Mouse (Mus musculus): Measurements from ENCODE around the gene 0610010K14Rik. TPM values are rescaled to one million over a fixed set of nuclear protein-coding genes. Genes with fewer than 3 reads are reported as not detected.
A peak's percentile ranks its signal among the peaks of the same experiment; 100 is the strongest.

The 0610010K14Rik gene
- polyA plus RNA-seq, 1 experiment from 2014 or later: 180 TPM

DNA sequence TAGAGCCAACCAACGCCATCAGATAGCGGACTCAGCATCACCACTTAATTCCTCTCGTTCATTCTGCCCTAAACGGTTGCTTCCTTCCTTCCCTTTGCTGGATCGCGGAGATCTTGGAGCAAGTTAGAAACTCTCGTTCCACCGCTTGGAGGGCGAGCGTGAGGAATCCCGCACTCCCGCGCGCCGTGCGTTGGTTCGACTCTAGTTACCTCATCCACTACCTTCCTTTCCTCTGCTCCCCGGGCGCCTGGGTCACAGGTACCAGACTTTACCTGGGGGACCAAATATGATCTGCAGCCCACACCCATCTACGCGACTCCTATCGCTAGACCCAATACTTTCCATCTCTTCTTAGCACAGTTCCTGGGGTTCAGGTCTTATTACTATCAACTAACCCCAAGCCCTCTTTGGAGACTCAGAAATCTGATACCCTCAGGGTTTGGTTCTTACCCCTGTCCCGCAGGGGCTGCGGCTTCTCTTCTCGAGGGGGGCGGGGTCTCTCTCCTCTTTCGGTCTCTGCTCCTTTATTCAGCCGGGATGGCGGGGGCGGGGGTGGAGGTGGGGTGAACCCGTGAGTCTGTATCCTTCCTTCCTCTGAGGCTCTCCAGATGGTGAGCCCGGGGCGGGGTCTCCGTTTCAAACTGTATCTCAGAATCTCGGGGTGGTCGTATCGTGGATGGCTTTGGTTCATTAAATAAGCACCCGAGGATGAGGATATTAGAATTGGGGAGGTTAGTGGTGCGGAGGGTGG lies 8.3 kb downstream of the 0610010K14Rik start, which contains the start of gene Bcl6b:
Gene Bcl6b (minus strand): TSS at position 539 of the 751 bp plus-strand sequence.
- H3K4me2 ChIP-seq (ENCODE audit: low read length): peak within 1 kb of the TSS; percentile 53
- peaks cover 28% of the 10 kb centered on the region for H3K27me3 ChIP-seq (replicated peaks; ENCODE audit: control insufficient read depth, insufficient read depth, low read length)
- ATAC-seq: peak; percentile 2; the same call in 1 of the 2 replicates
- H3K9ac ChIP-seq (replicated peaks; ENCODE audit: low read depth, low read length): peak within 1 kb of the TSS; percentile 39
- 2% methylated on average over 39 of the region's 39 CpGs for WGBS
- peaks cover 41% of the 10 kb centered on the region for H3K4me1 ChIP-seq (replicated peaks; ENCODE audit: control insufficient read depth, insufficient read depth, low read length)
- H3K27ac ChIP-seq (ENCODE audit: low read length): no peak within 1 kb of the TSS
- H3K9me3 ChIP-seq (ENCODE audit: control insufficient read depth, low read length): no peaks in the 10 kb centered on the region
- H3K36me3 ChIP-seq (ENCODE audit: control insufficient read depth, insufficient read depth): no peaks in the 10 kb centered on the region
- H3K4me3 ChIP-seq (replicated peaks; ENCODE audit: low read length): peak within 1 kb of the TSS; percentile 34

- ATAC-seq: peak; percentile 47
- H3K9ac ChIP-seq (replicated peaks; ENCODE audit: low read depth, low read length): peak overlapping the region; percentile 14; the same call in 1 of the 2 replicates
- peaks cover 28% of the 10 kb centered on the region for H3K27me3 ChIP-seq (replicated peaks; ENCODE audit: control insufficient read depth, insufficient read depth, low read length)
- WGBS: under 1% methylated on average over 19 of the region's 19 CpGs
- peaks cover 41% of the 10 kb centered on the region for H3K4me1 ChIP-seq (replicated peaks; ENCODE audit: control insufficient read depth, insufficient read depth, low read length)
- H3K9me3 ChIP-seq (ENCODE audit: control insufficient read depth, low read length): no peaks in the 10 kb centered on the region
- peak overlapping the region; percentile 53 for H3K4me2 ChIP-seq (ENCODE audit: low read length)
- peak overlapping the region; percentile 34 for H3K4me3 ChIP-seq (replicated peaks; ENCODE audit: low read length)
- H3K27ac ChIP-seq (ENCODE audit: low read length): no peak overlapping the region
- no peaks in the 10 kb centered on the region for H3K36me3 ChIP-seq (ENCODE audit: control insufficient read depth, insufficient read depth)
These were observed 8.9 kb downstream of the 0610010K14Rik start for GRCm38 (mm10) chr11:70228828-70229227.

DNA sequence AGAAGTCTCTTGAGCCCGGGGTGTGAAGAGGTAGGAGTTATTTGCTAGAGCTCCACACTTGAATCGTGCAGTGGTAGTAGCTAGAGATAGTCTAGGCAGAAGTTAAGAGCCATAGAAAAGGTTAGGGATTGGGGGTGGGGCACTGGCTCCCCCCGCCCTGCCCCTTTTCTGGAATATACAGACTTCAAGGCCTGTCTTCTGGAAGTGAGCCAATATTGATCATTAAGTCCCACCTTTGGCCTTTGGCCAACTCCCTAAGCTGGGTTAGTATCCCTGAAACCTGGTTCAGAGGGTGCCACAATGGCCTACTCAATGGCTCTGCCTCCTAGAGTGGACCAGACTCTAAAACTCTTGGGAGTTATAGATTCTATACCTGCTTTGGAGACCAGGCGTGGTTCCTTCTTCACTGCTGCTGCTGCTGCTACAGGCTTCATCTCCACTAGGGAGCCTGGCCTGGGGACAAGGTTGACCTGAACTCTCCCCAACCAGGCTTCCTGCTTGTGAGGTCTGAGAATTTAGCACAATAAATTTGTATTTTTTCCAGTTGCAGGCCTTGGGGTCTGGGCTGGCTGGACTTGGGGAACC lies 10.0 kb downstream of the 0610010K14Rik start:
- H3K4me2 ChIP-seq (ENCODE audit: low read length): peak overlapping the region; percentile 59; the same call in 1 of the 2 replicates

GRCm38 (mm10) chr11:70227126-70227525 lies 10.6 kb downstream of the 0610010K14Rik start:
- Histone ChIP-seq H3K27me3 (replicated peaks; ENCODE audit: control insufficient read depth, insufficient read depth, low read length) (peaks cover 28% of the 10 kb centered on the region), H3K36me3 (ENCODE audit: control insufficient read depth, insufficient read depth) (no peaks in the 10 kb centered on the region), H3K4me1 (replicated peaks; ENCODE audit: control insufficient read depth, insufficient read depth, low read length) (peaks cover 37% of the 10 kb centered on the region), H3K4me3 (replicated peaks; ENCODE audit: low read length) (peak overlapping the region; percentile 35), H3K9ac (replicated peaks; ENCODE audit: low read depth, low read length) (peak overlapping the region; percentile 50; the same call in 1 of the 2 replicates), H3K4me2 (ENCODE audit: low read length) (peak overlapping the region; percentile 59), H3K9me3 (ENCODE audit: control insufficient read depth, low read length) (no peaks in the 10 kb centered on the region), H3K27ac (ENCODE audit: low read length) (peak overlapping the region; percentile 34; the same call in 1 of the 2 replicates)
- 22% methylated on average over 5 of the region's 5 CpGs for WGBS
- ATAC-seq: peak; percentile 47

More for the DNA sequence above, 10.0 kb downstream of the 0610010K14Rik start:
- no peak overlapping the region for H3K4me3 ChIP-seq (replicated peaks; ENCODE audit: low read length)
- H3K9me3 ChIP-seq (ENCODE audit: control insufficient read depth, low read length): no peaks in the 10 kb centered on the region
- no peaks in the 10 kb centered on the region for H3K36me3 ChIP-seq (ENCODE audit: control insufficient read depth, insufficient read depth)
- no peak overlapping the region for H3K27ac ChIP-seq (ENCODE audit: low read length)
- H3K9ac ChIP-seq (replicated peaks; ENCODE audit: low read depth, low read length): no peak overlapping the region
- H3K4me1 ChIP-seq (replicated peaks; ENCODE audit: control insufficient read depth, insufficient read depth, low read length): peaks cover 36% of the 10 kb centered on the region
- no peak for ATAC-seq
- peaks cover 28% of the 10 kb centered on the region for H3K27me3 ChIP-seq (replicated peaks; ENCODE audit: control insufficient read depth, insufficient read depth, low read length)
- 79% methylated on average over 4 of the region's 4 CpGs for WGBS

DNA sequence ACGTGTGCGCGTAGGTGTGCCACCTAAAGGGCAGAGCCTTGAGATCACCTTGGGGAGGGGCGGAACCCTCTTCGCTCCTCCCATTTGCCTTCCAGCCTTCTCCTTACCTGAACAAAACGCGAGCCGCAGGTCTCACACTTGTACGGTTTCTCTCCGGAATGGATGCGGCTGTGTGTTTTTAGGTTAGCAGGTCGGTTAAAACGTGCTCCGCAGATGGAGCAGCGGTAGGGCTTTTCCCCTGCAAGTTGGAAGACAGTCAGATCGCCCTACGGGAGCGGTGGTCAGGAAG lies 11.2 kb downstream of the 0610010K14Rik start:
- Histone ChIP-seq H3K27ac (ENCODE audit: low read length) (no peak overlapping the region), H3K4me1 (replicated peaks; ENCODE audit: control insufficient read depth, insufficient read depth, low read length) (peaks cover 43% of the 10 kb centered on the region), H3K4me3 (replicated peaks; ENCODE audit: low read length) (peak overlapping the region; percentile 35), H3K4me2 (ENCODE audit: low read length) (peak overlapping the region; percentile 59), H3K36me3 (ENCODE audit: control insufficient read depth, insufficient read depth) (no peaks in the 10 kb centered on the region), H3K27me3 (replicated peaks; ENCODE audit: control insufficient read depth, insufficient read depth, low read length) (peaks cover 28% of the 10 kb centered on the region), H3K9ac (replicated peaks; ENCODE audit: low read depth, low read length) (peak overlapping the region; percentile 50), H3K9me3 (ENCODE audit: control insufficient read depth, low read length) (no peaks in the 10 kb centered on the region)
- WGBS: 5% methylated on average over 18 of the region's 18 CpGs
- ATAC-seq: no peak

DNA sequence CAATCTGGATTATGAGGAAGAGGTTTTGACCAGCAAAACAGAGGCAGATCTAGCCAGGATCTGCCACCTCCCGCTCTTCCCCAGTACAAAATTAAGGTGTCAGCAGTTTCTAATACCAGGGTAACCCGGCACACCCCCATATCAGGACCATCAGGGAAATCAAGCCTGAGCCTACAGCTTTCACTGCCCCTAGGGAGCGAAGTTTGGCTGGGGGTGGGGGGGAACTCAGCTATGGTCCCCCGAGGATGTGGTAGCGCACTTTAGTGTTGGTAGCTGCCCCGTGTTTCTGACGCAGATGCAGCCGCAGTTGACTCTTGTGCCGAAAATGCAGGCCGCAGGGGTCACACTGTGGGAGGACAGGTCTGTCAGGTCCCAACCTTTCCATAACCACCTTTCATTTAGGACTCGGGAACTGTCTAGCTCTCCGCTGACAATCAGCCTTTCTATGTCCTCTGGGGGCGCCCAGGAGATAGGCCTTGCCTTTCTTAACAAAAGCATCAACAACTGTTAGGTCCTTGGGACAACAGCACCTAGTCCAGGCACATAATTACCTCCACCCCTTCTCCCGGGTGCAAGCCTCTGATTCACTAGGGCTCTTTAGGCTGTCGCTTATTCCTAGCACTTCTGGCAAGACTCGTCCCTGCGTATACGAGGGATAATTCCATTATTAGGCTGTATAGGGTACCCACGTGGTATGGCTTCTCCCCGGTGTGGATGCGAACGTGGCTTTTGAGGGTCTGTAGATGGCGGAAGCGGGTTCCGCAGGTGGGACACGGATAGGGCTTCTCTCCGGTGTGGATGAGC lies 11.7 kb downstream of the 0610010K14Rik start:
- Histone ChIP-seq H3K36me3 (ENCODE audit: control insufficient read depth, insufficient read depth) (no peaks in the 10 kb centered on the region), H3K4me2 (ENCODE audit: low read length) (peak overlapping the region; percentile 59), H3K9me3 (ENCODE audit: control insufficient read depth, low read length) (no peaks in the 10 kb centered on the region), H3K27ac (ENCODE audit: low read length) (no peak overlapping the region), H3K9ac (replicated peaks; ENCODE audit: low read depth, low read length) (peak overlapping the region; percentile 50), H3K27me3 (replicated peaks; ENCODE audit: control insufficient read depth, insufficient read depth, low read length) (peaks cover 28% of the 10 kb centered on the region), H3K4me1 (replicated peaks; ENCODE audit: control insufficient read depth, insufficient read depth, low read length) (peaks cover 45% of the 10 kb centered on the region), H3K4me3 (replicated peaks; ENCODE audit: low read length) (peak overlapping the region; percentile 35)
- 20% methylated on average over 27 of the region's 27 CpGs for WGBS
- no peak for ATAC-seq

DNA sequence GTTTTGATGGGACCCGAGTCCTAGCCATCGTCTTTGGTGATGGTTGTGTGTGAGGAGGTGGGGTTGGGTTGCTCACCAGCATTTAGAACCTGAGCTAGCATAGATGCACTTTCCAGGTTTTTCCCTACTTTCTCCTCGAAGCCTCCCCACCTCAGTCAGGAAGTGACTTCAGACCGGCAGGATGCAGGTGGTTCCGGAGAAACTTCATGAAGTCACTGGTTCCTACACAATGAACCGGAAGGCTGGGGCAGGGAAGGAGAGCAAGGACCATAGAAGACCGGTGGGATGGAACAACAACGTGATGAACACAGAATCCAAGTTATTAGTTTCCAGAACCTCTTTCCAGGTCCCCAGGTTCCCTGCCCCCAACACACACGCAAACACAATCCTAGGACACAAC lies 14.0 kb downstream of the 0610010K14Rik start:
- H3K4me2 ChIP-seq (ENCODE audit: low read length): no peak overlapping the region
- H3K36me3 ChIP-seq (ENCODE audit: control insufficient read depth, insufficient read depth): no peaks in the 10 kb centered on the region
- no peak overlapping the region for H3K9ac ChIP-seq (replicated peaks; ENCODE audit: low read depth, low read length)
- no peak overlapping the region for H3K4me3 ChIP-seq (replicated peaks; ENCODE audit: low read length)
- ATAC-seq: no peak
- H3K27me3 ChIP-seq (replicated peaks; ENCODE audit: control insufficient read depth, insufficient read depth, low read length): peaks cover 9% of the 10 kb centered on the region
- peaks cover 44% of the 10 kb centered on the region for H3K4me1 ChIP-seq (replicated peaks; ENCODE audit: control insufficient read depth, insufficient read depth, low read length)
- no peak overlapping the region for H3K27ac ChIP-seq (ENCODE audit: low read length)
- H3K9me3 ChIP-seq (ENCODE audit: control insufficient read depth, low read length): no peaks in the 10 kb centered on the region
- WGBS: 92% methylated on average over 9 of the region's 9 CpGs

- Histone ChIP-seq H3K4me2 (ENCODE audit: low read length) (peak overlapping the region; percentile 84), H3K27me3 (replicated peaks; ENCODE audit: control insufficient read depth, insufficient read depth, low read length) (peaks cover 4% of the 10 kb centered on the region), H3K9ac (replicated peaks; ENCODE audit: low read depth, low read length) (peak overlapping the region; percentile 80), H3K27ac (ENCODE audit: low read length) (peak overlapping the region; percentile 79), H3K9me3 (ENCODE audit: control insufficient read depth, low read length) (no peaks in the 10 kb centered on the region), H3K36me3 (ENCODE audit: control insufficient read depth, insufficient read depth) (peaks cover 4% of the 10 kb centered on the region; the same call in 1 of the 2 replicates), H3K4me3 (replicated peaks; ENCODE audit: low read length) (peak overlapping the region; percentile 68), H3K4me1 (replicated peaks; ENCODE audit: control insufficient read depth, insufficient read depth, low read length) (peaks cover 36% of the 10 kb centered on the region)
- 10% methylated on average over 14 of the region's 14 CpGs for WGBS
- ATAC-seq: no peak
These were observed 15.9 kb downstream of the 0610010K14Rik start for GRCm38 (mm10) chr11:70221603-70222500.
